Mouse (Mus musculus) embryonic stem cell, embryonic (primary cell): Measurements from ENCODE around the gene Fxr2.

Experiments used
- CTCF ChIA-PET, 4 experiments: fragments of 300-600 bp in 2 of 4; fragments of 350-600 bp in 2 of 4; sonication (Branson Sonifier 250); formaldehyde crosslinking; loops; one replicate each; lab custom pipeline; 2022; ENCODE audit warnings: inconsistent platforms in 2 of 4; lab: Charles Lee
- POLR2A ChIA-PET, 4 experiments: fragments of 300-600 bp in 2 of 4; fragments of 350-600 bp in 2 of 4; sonication (Branson Sonifier 250); formaldehyde crosslinking; loops; one replicate each; lab custom pipeline; 2022; ENCODE audit warnings: antibody characterized with exemption in 4 of 4, inconsistent platforms in 1 of 4; lab: Charles Lee

Fxr2 gene

DNA sequence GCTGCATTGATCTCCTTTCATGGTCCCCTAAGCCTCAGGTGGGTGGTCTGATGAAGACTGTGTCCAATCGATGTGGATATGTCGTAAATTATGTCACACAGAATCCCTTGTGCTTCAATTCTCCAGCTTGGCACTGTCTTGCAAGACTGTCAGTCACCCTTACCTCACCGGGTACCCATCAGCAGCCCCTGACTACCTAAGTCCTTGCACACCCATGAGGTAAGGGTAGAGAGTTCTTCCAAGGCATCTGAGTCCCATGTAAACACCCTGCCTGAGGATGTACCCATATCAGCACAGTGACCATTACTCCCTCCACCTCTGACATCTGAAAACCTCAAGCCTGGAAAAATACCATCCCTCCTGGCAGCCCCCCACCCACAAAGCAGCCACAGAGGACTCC, 28.4 kb upstream of the Fxr2 start:
- ChIA-PET CTCF (interaction anchor here in 1 of 4 experiments (0.9 to 2.0 kb wide), 3 partner anchors 25 to 58 kb away, joined by 3 to 8 read pairs (median 5); partner anchors contain the start of gene Sox15), POLR2A (interaction anchor here in 3 of 4 experiments (0.6 to 16.3 kb wide), 26 partner anchors 9 to 381 kb away, joined by 3 to 500 read pairs (median 5); partner anchors contain the start of genes Cntrob (in 2 of the 3), Trappc1 (in 2 of the 3), Trp53 (in 2 of the 3) and Wrap53 (in 2 of the 3))

DNA sequence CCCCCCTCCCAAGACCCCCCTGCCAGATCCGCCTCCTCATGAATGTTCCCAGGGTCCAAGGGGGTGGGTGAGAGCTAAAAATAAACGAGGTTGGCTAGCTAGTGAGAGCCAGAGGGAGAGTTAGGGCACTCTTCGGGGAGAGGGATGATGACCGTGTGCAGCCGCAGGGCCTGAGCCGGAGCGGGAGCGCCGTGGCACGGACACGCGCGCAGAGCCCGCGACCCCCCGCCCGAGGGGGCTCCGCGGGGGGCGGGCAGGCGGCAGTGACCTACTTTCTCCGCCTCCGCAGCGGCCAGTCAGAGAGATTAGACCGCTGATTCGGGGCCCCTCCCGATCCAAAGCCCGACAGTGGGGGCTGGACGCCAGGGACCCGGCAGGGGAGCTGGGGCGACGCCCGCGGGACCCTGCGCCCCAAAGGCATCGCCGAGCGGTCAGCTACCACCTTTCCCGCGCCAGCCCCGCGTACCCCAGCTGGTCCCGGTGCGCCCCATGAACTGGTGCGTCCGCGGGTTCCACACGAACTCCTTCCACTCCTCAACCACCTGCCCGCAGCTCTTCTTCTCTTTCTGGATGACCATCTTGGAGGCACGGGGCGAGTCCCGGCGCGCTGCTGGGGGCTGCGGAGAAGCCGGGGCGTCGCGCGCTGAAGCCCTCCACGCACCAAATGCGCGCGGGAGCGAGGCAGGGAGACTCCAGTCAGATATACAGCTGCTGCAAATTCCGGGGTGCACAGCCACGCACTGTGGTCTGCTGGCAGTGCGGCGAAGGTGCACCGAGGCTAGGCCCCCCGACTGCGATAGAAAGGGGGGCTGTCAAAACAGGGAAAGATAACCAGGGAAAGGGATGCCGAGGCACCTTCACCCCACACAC, 27.8 kb upstream of the Fxr2 start:
- POLR2A ChIA-PET = interaction anchor here (0.6 to 16.3 kb wide), 58 partner anchors 9 to 381 kb away, joined by 3 to 500 read pairs (median 5); partner anchors contain the start of genes Sat2 (in 3 of the 4), Cntrob (in 2 of the 4), Fxr2 (in 2 of the 4) and Trappc1 (in 2 of the 4)
- CTCF ChIA-PET = interaction anchor here in 2 of 4 experiments (0.5 to 2.0 kb wide), 7 partner anchors 23 to 108 kb away, joined by 3 to 10 read pairs (median 5); partner anchors contain the start of genes Sox15 (in 1 of the 2), Trp53 (in 1 of the 2) and Wrap53 (in 1 of the 2)

DNA sequence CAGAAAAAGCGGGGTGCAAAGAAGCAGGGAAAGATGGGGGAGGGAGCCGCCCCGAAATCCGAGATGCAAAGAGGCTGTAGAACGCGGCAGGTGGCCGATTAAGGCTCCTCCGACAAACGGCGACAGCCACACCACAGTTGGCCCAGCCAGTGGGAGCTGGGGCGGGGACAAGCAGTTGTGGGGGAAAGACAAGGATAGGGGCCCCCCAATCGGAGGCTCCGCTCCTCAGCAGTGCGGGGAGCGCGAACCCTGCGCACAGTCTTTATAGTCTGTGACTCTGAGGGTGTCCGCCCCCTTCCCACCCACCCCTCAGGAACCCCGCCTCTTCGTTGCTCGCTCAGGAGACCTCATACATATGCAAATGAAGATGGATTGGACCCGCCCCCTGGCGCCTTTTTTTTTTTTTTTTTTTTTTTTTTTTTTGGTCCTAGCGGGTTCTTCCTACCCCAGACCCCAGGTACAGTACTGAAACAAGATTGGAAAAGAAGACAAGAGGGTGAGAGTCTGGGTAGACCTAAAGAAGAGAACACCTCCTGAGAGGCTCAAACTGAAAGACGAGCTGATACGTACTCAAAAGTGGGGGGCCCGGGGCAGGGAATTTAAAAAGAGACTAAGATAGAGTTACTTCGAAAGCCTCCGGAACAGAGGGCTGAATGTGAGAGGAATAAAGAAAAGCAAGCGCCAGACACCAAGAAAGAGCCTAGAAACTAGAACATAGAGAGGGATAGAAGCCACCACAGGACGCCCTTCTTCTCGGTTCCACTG, 26.9 kb upstream of the Fxr2 start, which contains the start of gene Atp1b2:
Gene Atp1b2, minus strand, starts transcription at position 217 of the 765 bp plus-strand sequence.
- ChIA-PET POLR2A (interaction anchor here (0.5 to 16.3 kb wide), 50 partner anchors 8 to 295 kb away, joined by 3 to 500 read pairs (median 5); partner anchors contain the start of genes Sat2 (in 3 of the 4), Trp53 (in 3 of the 4), Wrap53 (in 3 of the 4) and Fxr2 (in 2 of the 4)), CTCF (interaction anchor here in 2 of 4 experiments (0.5 to 2.0 kb wide), 5 partner anchors 22 to 107 kb away, joined by 3 to 10 read pairs (median 5); partner anchors contain the start of genes Sox15 (in 1 of the 2), Trp53 (in 1 of the 2) and Wrap53 (in 1 of the 2))

DNA sequence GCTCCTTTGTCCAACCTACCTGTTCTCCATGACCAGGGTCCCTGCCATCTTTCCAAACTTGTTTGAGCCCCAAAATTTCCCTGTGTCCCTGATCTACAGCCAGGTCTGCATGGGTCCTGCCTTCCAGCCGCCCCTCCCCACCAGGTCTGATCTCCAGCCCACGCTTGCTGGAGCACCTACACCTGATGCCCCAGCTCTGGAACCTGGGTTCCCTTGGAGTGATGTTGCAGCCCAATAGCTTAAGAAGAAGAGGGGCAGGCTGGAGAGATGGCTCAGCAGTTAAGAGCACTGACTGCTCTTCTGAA, 26.3 kb upstream of the Fxr2 start:
- ChIA-PET CTCF (interaction anchor here in 1 of 4 experiments (1.5 kb wide), 1 partner anchor 26 kb away, joined by 4 read pairs; the partner anchor contains the start of genes Trp53 and Wrap53), POLR2A (interaction anchor here (0.6 to 16.3 kb wide), 18 partner anchors 8 to 283 kb away, joined by 3 to 500 read pairs (median 6); partner anchors contain the start of genes Trp53 (in 2 of the 4), Wrap53 (in 2 of the 4), Cntrob (in 1 of the 4) and Fxr2 (in 1 of the 4))

DNA sequence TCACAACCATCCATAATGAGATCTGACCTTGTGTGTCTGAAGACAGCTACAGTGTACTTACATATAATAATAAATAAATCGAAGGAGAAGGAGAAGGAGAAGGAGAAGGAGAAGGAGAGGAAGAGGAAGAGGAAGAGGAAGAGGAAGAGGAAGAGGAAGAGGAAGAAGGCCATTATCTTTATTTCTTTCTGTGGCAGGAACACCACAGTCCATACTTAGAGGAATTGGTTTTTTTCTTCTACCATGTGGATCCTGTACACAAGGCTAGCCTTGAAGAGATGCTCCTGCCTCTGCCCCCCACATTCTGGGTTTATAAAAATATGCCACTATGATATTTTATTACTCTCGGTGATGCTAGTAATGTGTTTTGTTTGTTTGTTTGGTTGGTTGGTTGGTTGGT, 26.0 kb upstream of the Fxr2 start:
- POLR2A ChIA-PET = interaction anchor here in 2 of 4 experiments (1.4 to 16.3 kb wide), 5 partner anchors 12 to 60 kb away, joined by 4 to 500 read pairs (median 8); partner anchors contain the start of genes Trp53 (in 2 of the 2), Wrap53 (in 2 of the 2) and Fxr2 (in 1 of the 2)
- CTCF ChIA-PET = interaction anchor here in 1 of 4 experiments (1.5 kb wide), 1 partner anchor 27 kb away, joined by 4 read pairs; the partner anchor contains the start of genes Trp53 and Wrap53

DNA sequence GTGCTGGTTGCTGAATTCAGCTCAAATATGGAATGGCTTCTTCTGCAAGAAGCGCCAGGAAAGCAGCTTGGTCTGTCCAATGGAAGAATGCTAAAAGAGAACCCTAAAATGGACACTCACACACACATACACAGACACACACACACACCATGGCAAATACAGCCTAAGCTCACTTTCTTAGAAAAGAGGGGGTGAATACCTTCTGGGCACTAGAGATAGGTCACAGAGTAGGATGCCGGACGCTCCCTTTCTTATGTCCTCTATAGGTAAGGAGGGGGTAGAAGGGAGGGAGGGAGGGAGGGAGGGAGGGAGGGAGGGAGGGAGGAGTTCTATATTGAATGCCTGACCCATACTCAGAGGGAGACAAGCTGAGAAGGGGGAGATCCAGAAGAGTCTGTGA, 24.3 kb upstream of the Fxr2 start:
- ChIA-PET POLR2A (interaction anchor here in 3 of 4 experiments (0.6 to 16.3 kb wide), 14 partner anchors 8 to 823 kb away, joined by 3 to 500 read pairs (median 5); partner anchors contain the start of genes Trp53 (in 3 of the 3), Wrap53 (in 3 of the 3) and Eif5a (in 1 of the 3)), CTCF (interaction anchor here in 3 of 4 experiments (0.6 to 2.3 kb wide), 4 partner anchors 22 to 79 kb away, joined by 3 to 10 read pairs (median 4); partner anchors contain the start of genes Trp53 (in 1 of the 3) and Wrap53 (in 1 of the 3))

DNA sequence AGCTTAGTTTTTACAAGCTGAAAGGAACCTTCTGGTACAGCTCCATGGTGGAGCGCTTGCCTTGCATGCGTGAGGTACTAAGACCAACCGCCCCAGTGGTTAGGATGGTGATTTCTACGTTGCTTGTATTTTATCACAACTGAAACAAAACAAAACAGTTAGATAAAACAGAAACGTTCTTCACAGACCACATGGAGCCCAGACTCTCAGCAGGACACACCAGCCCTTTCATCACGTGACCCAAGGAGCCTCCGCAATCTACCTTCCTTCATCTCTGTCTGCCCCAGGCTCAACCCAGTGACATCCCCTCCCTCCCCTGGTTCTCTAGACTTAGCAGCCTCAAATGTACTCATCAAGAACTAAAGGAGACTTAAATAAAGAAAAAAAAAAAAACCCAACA, 23.4 kb upstream of the Fxr2 start:
- ChIA-PET CTCF (interaction anchor here in 2 of 4 experiments (0.6 to 2.3 kb wide), 2 partner anchors 30 to 31 kb away, joined by 3 to 10 read pairs; partner anchors contain the start of genes Trp53 (in 1 of the 2) and Wrap53 (in 1 of the 2)), POLR2A (interaction anchor here in 3 of 4 experiments (0.7 to 16.3 kb wide), 14 partner anchors 9 to 824 kb away, joined by 3 to 500 read pairs (median 5); partner anchors contain the start of genes Trp53 (in 3 of the 3), Wrap53 (in 3 of the 3) and Eif5a (in 1 of the 3))

DNA sequence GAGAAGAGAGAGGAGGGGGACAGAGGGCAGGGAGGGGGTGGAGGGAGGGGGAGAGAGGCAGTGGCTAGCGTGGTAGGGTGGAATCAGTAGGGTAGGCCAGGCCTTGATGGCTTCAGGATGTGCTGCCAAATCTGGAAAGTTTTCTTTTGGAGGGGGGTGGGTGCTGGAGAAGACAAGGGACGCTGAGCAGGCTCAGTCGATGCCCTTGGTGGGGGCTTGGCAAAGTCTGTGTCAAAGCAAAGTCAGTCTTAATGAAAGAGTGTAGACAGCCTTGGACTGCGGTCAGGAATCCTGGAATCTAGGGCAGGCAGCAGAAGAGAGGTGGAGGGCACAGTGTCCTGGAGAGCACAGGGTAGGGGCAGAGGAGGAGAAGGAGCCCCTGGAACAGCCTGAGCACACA, 21.9 kb upstream of the Fxr2 start:
- ChIA-PET POLR2A (interaction anchor here in 2 of 4 experiments (0.6 to 16.3 kb wide), 8 partner anchors 11 to 174 kb away, joined by 3 to 500 read pairs (median 11); partner anchors contain the start of genes Trp53 (in 2 of the 2), Wrap53 (in 2 of the 2) and Sat2 (in 1 of the 2)), CTCF (interaction anchor here in 2 of 4 experiments (0.7 to 1.4 kb wide), 4 partner anchors 53 to 1023 kb away, joined by 3 to 5 read pairs (median 4); no protein-coding TSS in a partner anchor)

DNA sequence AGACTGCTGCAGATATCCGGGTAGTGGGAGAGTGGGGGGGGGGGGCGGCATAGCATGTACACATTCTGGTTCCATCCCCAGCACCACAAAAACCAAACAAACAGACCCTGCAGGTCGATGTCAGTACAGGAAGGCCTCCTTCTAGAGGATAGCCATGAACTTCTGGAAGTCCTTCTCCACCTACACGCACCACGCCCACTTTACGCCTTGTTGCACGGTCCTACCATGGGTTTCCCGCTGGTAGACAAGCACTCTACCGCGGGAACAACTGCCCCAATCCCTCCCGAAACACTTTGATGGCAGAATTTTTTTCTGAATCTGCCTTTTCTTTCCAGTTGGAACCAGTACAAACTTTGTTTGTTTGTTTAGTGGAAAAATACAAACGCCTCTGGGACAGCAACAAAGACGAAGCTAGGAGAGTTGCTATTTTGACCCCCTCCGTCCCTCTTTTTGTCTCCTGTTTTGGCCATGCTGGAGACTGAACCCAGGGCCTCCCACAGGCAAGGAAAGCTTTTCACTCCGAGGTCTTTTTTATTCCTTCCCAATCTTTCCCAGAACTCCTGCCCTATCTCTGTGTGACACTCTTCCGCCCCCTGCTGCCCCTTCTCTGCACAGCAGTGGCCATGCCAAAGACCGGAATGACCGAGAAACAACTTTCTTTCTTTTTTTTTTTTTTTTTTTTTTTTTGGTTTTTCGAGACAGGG, 19.1 kb upstream of the Fxr2 start:
- ChIA-PET POLR2A (interaction anchor here (0.6 to 9.5 kb wide), 37 partner anchors 8 to 216 kb away, joined by 3 to 97 read pairs (median 4); partner anchors contain the start of genes Trp53 (in 4 of the 4), Wrap53 (in 4 of the 4), Atp1b2 (in 3 of the 4) and Fxr2 (in 2 of the 4)), CTCF (interaction anchor here (0.5 to 2.6 kb wide), 50 partner anchors 11 to 1496 kb away, joined by 3 to 23 read pairs (median 4); partner anchors contain the start of genes Trp53 (in 4 of the 4), Wrap53 (in 4 of the 4), Dnah2 (in 1 of the 4) and Fxr2 (in 1 of the 4))

DNA sequence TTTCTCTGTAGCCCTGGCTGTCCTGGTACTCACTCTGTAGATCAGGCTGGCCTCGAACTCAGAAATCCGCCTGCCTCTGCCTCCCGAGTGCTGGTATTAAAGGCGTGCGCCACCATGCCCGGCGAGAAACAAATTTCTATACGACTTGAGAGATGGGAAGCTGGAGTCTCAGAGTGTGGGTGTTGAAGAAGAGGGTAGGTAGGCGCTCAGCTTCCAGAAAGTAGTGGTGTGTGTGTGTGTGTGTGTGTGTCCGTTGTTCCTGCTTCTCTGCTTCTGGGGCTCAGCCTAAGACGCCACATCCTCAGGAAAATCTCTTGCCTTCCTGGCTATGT, 18.6 kb upstream of the Fxr2 start:
- POLR2A ChIA-PET = interaction anchor here (0.6 to 9.5 kb wide), 34 partner anchors 8 to 203 kb away, joined by 3 to 97 read pairs (median 5); partner anchors contain the start of genes Trp53 (in 4 of the 4), Wrap53 (in 4 of the 4), Atp1b2 (in 3 of the 4) and Fxr2 (in 2 of the 4)
- CTCF ChIA-PET = interaction anchor here (0.6 to 2.6 kb wide), 44 partner anchors 10 to 1495 kb away, joined by 3 to 23 read pairs (median 4); partner anchors contain the start of genes Trp53 (in 3 of the 4), Wrap53 (in 3 of the 4), Dnah2 (in 1 of the 4) and Fxr2 (in 1 of the 4)

DNA sequence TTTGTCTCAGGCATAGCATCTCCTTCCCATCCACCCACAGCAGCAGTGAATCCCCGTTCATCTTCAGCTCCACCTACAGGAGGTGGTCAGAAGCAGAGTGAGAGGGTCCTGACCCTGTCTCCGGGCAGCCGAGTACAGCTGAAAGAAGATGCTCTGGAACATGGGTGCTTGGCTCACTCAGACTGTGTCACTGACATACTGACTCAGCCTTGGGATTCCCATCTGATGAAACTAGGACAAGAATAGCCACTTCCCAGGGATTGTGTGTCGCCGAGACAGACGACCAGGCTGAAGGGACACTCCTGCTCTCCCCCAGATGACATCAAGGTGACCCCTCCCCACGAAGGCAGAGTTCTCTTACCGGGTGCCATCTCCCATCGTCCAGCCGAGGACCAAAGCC, 16.0 kb upstream of the Fxr2 start:
- POLR2A ChIA-PET = interaction anchor here (0.6 to 9.5 kb wide), 16 partner anchors 11 to 94 kb away, joined by 3 to 97 read pairs (median 4); partner anchors contain the start of genes Trp53 (in 3 of the 4), Wrap53 (in 3 of the 4), Atp1b2 (in 2 of the 4) and Fxr2 (in 1 of the 4)
- CTCF ChIA-PET = interaction anchor here (0.5 to 2.2 kb wide), 20 partner anchors 12 to 166 kb away, joined by 3 to 15 read pairs (median 3); partner anchors contain the start of genes Trp53 (in 2 of the 4), Wrap53 (in 2 of the 4) and Fxr2 (in 1 of the 4)

DNA sequence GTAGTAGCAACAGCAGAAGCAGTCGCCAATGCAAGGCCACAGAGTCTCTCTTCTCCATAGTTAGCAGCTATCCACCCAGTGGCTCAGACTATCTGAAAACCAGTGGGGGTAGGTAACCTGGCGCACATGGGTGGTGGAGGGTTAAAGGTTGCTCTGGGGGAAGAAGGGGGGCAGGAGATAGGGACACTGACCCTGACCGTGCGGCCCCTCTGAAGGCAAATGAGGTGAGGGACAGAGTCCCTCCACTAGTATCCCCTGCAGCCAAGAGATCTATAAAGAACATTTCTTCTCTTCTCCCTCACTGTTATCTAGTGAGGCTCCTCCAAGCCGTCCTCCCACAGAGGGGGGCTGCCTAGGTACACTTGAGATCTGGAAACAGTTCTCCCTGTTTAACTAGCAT, 15.0 kb upstream of the Fxr2 start, which contains the start of gene Shbg:
Gene Shbg, minus strand, starts transcription at position 101 of the 400 bp plus-strand sequence.
- ChIA-PET POLR2A (interaction anchor here in 3 of 4 experiments (0.6 to 9.5 kb wide), 9 partner anchors 13 to 290 kb away, joined by 3 to 97 read pairs (median 4); partner anchors contain the start of genes Trp53 (in 2 of the 3), Wrap53 (in 2 of the 3) and Atp1b2 (in 1 of the 3)), CTCF (interaction anchor here in 2 of 4 experiments (0.6 to 2.0 kb wide), 2 partner anchors 10 to 343 kb away, joined by 3 to 15 read pairs; no protein-coding TSS in a partner anchor)

DNA sequence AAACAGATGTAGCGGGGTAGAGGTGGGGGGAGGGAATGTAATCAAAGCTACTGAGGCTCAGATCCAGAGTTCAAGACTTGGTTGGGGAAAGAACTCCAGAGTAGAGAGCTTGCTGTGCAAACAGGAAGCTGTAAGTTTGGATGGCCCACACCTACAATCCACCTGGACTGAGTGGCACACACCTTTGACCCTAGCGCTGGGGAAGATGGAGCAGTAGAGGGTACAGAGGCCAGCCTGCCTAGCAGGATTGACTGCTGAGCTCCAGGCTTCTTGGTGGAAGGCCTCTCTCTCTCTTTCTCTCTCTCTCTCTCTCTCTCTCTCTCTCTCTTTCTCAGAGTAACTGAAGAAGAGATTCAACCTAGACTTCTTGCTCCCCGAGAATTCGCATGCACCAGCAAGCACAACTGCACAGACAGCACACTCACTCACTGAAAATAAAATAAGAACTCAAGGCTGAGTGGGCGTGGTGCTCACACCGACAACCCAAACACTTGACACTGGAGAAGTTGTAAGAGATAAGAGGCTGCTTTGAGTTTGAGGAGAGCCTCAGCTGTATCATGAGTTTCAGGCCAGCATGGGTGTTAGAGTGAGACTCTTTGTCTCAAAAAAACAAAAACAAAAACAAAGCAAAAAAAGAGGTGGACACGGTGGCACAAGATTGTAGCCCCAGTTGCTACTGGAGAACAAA, 12.3 kb upstream of the Fxr2 start:
- POLR2A ChIA-PET = interaction anchor here in 3 of 4 experiments (0.7 to 9.5 kb wide), 10 partner anchors 8 to 91 kb away, joined by 3 to 97 read pairs (median 4); partner anchors contain the start of genes Trp53 (in 2 of the 3) and Wrap53 (in 2 of the 3)
- CTCF ChIA-PET = interaction anchor here in 3 of 4 experiments (0.6 to 1.5 kb wide), 8 partner anchors 8 to 91 kb away, joined by 3 to 10 read pairs (median 4); no protein-coding TSS in a partner anchor
